Mouse (Mus musculus) 3T3-L1 (cell line): ENCODE measurements around the gene Ky.

Experiments
- DNase-seq: peaks from one replicate; pipeline ENCODE4 v3.0.0-alpha.2; 2015; ENCODE audit warnings: low read depth, low spot score

Gene Ky

DNA sequence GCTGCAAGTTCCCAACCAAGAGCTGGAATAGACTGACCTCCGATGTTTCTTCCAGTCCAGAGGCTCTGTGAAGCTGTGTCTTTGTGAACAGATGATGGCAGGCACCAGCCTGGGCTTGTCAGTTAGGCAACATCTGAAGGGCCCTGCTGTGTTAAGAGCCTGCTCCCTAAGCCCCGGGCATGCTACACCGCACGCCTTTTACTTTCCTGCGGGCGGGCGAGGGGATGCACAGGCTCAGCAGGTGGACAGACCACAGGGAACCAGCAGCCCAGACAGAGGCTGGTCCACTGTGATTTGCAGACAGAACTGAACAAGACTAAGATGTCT is 41.4 kb downstream of the Ky start:
- DNase-seq, result no peak

DNA sequence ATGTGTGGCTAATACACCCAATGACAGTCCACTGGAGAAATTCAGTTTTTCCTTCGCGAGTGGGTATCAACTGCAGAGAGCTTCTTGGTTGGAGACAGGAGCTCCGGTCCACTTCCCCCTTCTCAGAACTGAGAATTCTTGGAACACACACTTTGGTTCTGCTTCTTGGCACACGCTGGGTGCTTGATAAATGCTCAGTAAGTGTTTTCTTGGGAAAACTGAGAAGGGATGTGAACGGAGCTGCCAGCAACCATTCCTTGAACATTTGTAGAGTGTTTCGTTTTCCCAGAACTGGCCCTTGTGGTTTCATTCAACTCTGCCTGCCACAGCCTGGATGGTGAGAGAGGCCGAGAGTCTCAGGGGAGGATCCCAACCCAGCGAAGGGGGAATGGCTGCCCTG is 43.7 kb downstream of the Ky start:
- no peak for DNase-seq

DNA sequence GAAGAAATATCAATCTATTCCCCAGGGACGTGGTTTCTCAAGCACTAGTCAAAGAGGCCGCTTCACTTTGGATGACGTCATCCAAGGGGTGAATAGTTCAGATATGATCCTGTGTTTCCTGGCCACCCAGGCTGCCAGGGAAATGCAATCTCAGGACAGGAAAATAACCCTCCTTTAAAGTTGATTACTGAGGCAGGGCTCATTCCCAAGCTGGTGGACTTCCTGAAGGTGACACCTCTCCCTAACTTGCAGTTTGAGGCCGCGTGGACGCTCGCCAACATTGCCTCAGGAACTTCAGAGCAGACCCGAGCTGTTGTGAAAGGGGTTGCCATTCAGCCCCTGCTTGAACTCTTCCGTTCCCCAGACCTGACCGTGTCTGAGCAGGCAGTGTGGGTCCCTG is 46.2 kb downstream of the Ky start:
- DNase-seq, result peak; percentile 47

DNA sequence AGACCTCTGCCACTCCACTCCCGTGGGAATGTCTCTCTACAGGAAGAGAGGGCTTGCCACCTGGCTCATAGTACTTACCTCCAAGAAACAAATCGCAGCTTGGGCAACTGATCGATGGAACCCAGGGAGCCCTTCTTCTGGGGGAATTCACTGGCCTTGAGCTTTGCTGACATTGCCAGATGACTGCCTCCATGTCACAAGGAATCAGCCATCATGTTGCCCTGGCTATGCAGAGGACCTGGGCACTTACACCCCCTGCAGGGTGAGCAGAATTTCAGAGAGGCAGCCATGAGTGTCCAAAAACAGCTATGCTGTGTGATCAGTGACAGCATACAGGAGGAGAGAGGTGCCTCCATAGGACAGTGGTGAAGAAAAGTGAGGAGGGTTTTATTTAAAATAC is 48.2 kb downstream of the Ky start:
- no peak for DNase-seq

DNA sequence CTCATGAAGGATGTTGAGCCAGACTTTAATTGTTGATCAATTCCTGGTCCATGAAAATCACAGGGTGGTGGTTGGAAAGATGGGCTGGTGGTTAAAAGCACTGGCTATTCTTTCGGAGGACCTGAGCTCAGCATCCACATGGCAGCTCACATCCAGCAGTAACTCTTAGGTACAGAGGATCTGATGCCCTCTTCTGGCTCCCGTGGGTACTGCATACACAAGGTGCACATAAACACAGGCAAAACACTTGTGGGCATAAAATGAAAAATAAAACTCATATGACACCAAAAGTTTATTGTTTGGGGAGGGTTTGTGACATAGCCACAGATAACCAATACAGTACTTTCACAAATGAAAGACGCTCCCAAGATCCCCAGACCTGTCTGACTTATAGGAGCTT is 52.9 kb downstream of the Ky start:
- DNase-seq, result peak; percentile 11

DNA sequence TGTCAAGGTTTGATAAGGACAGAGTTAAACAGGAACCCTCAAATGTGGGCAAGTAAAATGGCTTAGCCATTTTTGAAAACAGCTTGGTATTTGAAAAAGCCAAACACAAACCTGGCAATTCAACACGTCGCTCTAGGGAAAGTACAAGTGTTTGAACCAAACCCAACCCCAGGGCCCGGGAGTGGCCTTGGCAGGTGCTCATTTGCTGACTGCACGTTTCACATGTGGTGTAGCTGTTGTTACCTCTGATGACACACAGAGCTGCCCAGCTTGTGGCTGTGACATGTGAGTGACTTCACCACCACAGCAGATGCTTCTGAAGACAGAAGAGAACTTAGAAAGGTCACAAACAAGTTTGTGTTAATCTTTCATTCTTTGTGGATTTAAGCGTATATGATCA is 67.3 kb downstream of the Ky start:
- DNase-seq, result no peak

DNA sequence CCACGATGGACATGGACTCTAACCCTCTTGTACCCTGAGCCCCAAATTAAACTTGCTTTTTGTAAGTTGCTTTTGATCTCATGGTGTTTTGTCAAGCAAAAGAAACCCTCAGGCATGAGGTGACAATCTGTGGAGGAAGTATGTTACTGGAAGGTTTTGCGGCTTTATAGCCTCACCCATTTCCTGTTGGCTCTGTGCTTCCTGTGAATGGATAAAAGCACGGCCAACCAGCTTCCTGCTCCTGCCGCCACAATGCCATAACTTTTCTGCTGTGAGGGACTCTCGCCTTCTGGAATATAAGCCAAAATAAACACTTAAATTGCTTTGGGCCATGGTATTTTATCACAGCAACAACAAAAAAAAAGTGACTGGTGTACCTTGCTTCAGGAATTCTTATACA is 71.9 kb downstream of the Ky start:
- peak; percentile 4 for DNase-seq

DNA sequence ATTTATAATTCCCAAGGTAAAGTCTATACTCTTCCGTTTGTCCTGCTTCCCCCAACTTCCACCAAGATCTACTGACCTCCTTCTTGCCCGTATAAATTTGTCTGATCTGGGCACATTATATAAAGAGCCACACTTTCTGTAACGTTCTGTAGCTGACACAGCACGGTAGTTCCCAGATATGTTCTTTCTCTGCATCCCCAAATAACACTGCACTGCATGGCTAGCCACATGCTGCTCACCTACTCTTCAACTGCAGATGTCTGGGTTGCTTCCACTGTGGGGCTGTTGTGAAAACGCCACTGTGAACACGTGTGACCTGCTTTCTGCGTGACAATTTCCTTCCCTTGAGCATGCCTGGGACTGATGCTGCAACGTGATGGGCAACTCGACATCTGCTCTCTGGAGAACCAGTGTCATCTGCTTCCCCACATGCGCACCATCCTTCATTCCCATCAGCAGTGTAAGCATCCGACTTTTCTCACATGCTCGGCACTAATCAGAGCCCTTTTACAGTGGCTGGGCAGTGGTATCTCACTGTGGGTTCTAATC is 76.4 kb downstream of the Ky start:
- no peak for DNase-seq

DNA sequence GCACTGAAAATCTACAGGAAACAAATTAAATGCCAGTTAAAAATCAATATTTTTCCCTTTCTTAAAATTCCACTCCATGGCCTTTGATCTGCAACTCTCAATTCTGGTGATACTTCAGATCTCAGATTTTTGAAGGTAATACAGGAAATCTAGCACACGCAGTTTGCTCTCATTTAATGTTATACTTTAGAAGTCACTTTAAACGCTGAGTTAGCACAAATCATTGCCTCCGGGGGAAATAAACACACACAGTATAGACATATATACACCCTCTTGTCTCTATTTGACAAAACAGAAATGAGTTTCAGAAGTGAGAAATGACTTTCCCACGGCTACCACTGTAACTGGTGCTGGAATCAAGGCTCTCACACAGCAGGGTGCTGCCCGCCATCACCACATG is 81.8 kb downstream of the Ky start:
- no peak for DNase-seq

DNA sequence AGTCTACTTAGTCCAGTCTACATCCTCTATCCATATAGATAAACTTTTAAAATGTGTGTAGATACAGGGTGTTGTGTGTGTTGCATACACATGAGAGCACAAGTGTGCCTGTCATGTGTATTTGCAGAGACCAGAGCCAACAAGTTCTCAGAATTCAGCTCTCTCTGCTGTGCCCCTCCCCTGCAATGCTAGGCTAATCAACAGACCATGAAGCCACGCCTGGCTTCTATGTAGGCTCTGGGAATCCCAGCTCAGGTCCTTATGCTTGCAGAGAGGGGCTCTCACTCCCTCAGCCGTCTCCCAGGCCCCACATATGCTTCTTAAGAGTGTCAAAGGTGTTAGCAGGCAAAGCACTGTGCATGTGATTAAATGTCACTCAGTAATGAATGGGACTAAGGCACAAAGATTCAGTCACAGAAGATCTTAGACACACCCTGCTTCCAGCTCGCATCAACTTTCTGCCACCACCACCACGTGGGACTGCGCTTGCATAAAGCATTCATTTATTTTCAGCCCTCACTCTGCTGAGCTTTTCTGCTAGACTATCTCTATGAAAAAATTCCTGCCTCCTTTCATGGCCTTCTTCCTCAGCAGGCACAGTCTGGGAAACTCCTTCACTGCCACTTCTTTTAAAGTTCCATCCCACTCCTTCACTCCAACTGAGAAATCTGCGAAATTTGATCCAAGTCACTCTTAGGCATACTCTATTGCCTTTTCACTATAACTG is 89.3 kb downstream of the Ky start:
- no peak for DNase-seq
